Mouse (Mus musculus): ENCODE data around the gene Med21.
A peak's percentile ranks its signal among the peaks of the same experiment; 100 is the strongest.

- no peak for TF ChIP-seq POLR2A (IDR thresholded peaks at IDR 0.05; ENCODE audit: control insufficient read depth, extremely low read depth, insufficient read depth, low read length, poor library complexity)
- 0 out of 2 replicates have a peak, but pooled peaks have one; percentile 18 for TF ChIP-seq CTCF (IDR thresholded peaks at IDR 0.05; ENCODE audit: borderline replicate concordance, control insufficient read depth, extremely low read depth, insufficient read depth, low read length, poor library complexity)
Measured at GRCm38 (mm10) chr6:146674420-146674819, 32.1 kb downstream of the Med21 start.
